Mouse (Mus musculus) 3134 (cell line): ENCODE measurements around the gene Proca1.

Source experiments
- DNase-seq: peaks from one replicate; pipeline ENCODE4 v3.0.0-alpha.2; 2011; ENCODE audit warnings: low spot score; ENCODE audit not compliant: insufficient read length; ENCODE audit errors: extremely low read depth

Gene Proca1

DNA sequence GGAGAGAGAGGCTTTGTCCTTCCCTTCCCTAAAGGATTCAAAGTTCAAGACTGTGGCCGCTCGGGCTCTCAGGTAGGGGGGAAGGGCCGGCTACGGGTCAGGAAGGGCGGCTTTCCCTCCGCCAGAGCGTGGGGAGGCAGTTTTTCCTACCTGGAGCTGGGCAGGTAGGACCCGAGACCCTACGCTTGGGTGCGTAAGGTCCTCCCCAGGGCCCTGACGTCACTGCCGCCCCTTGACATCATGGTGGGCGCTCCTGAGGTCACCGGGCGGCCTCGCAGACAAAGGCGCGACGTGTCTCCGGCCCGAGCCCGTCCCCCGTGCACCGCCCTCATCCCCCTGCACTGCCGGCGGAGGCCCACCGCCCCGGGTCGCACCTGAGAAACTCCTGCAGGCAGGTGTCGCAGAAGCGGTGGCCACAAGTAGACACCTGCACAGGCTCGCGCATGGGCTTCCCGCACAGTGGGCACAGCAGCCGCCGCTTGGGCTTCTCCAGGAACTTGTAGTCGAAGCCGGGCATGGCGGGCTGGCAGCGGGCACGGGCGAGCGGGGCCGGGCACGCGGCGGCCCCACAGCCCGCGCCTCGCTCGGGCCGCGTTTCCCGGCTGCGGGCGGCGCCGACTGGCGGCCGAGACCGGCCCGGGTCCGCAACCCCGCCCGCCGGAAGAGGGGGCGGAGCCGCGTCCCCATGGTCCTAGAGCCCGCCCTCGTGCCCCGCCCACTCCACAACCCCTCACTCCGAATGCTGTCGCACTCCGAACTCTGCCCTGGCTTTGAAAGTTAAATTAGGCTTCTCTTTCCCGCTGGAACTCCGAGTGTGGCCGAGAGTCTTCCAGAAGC lies 28.1 kb upstream of the Proca1 start, which contains the start of gene Traf4:
Traf4 (minus strand) TSS at position 666 of the 837 bp plus-strand sequence.
- DNase-seq: peak; percentile 74

DNA sequence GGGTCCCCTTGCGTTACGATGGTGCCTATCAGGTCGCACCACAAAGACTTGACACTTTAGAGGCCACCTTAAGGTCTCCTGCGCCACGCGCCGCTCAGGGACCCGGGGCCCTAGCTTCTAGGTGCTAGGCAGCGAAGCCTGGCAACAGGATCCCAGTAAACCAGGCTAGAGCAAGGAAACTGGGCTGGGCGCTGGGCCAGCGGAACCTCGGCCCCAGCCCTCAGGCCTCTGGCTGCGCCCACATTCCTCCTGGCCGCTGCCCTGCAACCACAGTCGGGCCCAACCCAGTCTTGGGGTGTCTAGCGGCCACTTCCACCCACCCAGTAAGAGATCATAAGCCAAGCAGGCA lies 27.5 kb upstream of the Proca1 start:
- DNase-seq: peak; percentile 93

DNA sequence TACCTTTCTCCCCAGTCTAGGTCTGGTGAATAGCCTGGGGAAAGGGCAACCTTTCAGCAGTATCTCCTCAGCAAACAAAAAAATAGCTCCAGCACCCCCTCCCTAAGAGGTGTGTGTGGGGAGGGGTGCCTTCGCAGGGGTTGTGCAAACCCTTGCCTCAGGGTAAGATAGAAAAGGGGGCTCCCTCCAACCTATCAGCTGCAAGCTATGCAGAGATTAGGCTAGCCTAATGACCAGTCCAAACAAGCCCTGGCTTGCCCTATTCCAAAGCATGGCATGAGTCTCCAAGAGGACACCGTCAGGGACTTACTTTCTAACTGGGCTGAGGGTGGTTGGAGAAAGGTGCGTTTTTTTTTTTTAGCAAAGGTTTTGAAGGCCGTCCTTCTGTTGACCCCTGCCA lies 27.0 kb upstream of the Proca1 start:
- no peak for DNase-seq

DNA sequence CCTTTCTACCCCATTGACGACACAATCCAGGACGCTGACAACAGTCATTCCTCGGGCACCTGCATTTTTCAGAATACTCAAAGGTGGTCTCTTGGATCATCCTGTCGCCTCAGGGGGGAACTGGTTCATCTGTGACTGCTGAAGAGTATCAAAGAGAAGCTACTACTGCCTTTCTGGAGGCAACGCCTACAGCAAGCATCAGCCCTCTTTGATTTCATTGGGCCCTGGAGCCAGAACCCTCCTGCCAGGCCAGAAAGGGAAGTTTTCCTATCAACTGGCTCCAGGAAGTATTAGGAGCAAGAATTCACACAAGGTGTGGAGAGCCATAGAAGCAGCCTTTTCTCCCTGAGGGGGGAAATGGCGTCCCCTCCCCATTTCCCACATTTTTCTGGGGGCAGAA lies 26.6 kb upstream of the Proca1 start:
- no peak for DNase-seq

DNA sequence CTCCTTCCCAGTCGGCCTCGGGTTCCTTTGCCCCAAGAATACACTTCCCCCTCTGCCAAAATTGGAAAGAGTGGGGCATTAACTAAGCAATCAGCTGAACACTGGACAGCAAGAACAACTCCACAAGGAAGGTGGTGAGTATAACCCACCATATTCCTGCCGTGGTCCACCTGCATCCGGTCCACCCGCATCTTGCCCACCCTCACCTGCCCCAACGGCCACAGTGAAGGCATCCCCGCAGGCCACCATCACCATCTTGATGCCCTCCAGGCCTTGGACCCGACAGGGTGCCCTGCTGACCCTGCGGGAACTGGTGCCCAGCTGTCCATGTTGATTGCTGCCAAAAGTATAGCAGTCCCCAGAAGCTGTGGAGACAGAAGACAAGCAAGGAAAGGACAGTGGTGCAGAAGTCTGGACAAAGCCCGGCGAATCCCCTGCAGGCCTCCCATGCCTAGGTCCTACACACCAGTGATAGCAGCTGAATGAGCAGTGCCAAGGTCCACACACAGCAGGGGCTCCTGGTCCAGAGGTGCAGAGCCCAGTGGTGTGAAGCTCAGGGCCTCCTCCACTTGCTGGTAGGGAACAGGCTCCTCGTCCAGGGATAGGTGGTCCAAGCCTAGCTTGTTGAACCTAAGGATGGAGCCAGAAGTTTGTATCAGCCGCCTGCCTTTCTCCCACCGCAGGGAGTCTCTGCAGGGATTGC lies 25.8 kb upstream of the Proca1 start:
- no peak for DNase-seq

DNA sequence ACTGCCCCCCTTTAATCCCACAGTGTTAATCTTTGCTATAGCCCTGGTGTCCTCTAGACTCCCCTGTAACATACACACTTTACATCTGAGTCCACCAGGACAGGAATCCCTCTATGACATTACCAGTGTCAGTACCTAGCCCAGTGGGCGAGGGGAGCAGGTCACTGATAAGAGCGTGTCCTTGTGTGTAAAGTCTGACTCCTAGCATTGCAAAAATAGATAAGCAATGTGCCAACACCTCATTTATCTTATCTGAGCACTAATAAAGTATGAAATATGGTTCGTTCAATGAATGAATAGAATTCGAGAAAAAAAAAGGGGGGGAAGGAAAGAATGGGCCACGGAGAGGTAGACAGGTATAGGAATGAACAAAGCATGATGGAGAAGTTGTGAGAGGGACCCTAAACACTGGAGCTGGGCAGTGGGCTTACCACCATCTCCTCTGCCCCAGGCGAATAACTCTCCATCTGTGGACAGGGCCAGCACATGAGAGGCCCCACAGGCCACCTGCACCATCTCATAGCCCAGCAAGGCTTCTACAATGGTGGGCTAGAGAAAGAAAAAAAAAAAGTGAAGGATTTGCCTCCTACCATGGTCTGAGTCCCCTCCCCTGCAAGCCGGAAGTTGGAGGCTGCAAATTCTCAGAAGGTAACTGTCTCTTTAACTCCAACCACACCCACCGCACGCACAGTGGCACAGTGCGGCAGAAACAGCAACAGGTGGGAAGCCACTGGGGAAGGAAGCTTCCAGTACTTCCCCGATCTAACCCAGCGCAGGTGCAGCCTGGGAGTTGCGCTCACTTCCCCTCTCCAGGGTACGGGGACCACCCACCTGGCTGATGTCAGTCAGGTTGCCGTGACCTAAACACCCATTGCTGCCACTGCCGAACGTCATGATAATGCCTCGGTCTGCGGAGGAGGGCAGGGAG lies 24.4 kb upstream of the Proca1 start:
- DNase-seq: no peak

DNA sequence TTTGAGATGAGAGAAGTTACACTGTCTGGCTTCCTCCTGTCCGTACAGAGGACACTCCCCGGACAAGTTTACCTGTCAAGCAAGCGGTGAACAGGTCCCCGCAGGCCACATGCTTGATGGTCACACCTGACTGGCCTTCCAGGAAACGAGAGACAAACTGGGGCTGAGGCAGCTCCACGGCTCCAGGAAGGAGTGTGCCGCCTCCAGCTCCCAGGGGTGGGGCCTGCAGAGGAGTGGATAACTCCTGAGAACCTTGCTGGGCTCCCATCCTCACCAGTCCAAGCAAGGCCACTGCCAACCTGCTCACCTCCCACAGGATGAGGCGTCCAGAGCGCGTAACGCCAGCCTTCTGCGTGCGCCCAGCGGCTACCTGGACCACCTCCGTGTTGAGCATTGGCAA lies 22.9 kb upstream of the Proca1 start:
- no peak for DNase-seq

DNA sequence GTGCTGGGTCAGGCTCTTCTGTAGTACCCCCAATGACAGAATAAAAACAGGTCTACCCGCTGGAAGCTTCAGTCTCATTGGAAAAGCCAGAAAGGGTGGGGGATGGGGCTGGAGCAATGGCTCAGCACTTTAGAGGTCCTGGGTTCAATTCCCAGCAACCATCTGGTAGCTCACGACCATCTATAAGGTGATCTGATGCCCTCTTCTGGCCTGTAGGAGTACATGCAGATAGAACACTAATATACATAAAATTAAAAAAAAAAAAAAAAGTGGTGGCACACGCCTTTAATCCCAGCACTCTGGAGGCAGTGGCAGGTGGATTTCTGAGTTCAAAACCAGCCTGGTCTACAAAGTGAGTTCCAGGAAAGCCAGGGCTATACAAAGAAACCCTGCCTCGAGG lies 21.9 kb upstream of the Proca1 start:
- DNase-seq: no peak

DNA sequence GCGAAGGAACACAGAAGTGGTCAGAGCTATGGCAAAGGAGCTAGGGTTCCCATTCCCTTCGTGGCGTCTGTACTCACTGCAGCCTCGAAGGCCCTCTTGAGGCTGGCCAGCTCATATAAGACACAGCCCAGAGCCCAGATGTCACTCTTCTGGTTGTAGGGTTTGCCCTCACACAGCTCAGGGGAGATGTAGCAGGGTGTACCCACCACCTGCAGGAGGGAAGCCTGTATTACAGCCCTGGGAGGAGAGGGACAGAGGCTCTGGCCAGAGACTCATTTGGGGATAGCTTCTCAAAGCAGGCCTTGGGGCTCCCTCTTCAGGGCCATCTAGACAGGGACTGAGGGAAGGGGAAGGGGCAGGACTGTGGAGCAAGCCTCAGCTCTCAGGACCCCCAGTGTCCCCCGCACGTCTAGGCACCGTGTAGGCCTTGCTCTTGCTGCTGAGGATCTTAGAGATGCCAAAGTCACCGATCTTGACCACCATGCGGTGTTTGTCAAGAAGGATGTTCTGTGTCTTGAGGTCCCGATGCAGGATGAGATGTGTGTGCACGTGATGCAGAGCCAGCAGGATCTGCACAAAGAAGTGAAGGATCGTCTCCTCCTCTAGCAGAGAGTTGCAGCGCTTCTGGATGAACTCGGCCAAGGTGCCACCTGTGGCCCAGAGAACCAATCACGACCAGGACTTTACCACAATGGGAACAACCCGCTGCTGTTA lies 21.0 kb upstream of the Proca1 start:
- DNase-seq: no peak

DNA sequence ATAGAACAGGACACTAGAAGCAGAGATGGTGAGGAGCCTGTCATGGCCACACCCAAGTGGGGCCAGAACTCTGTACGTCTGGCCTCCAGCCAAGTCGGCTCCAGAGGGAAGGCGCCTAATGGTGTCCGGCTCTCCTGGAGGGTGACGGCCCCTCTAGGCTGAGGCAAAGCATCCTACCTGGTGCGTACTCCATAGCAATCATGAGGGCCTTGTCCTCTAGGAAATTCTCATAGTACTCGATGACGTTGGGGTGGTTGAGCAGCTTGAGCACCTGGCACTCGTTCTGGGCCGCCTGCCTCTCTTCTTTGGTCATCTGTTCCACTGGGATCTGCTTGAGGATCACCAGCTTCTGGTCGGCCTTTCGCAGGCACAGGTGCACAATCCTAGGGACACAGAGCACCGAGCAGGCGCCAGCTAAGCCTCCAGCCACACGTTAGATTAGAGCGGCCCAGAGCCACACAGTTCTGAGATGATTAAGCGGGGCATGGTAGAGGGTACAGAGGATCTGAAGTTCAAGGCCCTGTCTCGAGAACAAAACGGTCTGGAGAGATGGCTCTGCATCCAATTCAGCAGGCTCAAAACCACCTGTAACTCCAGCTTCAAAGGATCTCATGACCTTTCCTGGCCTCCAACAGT lies 20.3 kb upstream of the Proca1 start:
- no peak for DNase-seq

DNA sequence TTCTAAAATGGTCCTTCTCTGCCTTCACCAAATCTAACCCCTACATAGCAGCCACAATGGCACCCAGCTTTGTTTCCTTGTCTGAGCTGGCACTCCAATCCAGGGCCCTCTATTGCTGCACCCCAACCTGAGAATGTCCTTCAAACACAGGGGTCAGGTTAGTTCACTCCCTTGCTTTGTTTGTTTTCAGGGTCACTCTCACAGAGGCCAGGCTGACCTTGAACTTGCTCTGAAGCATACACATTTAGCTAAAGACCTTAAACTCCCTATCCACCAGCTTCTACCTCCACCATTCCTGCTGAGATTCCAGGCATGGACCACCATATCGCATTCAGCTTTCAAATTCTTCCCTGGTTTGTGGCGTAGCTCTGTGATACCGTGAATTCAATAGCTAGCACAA lies 18.7 kb upstream of the Proca1 start:
- DNase-seq: no peak

DNA sequence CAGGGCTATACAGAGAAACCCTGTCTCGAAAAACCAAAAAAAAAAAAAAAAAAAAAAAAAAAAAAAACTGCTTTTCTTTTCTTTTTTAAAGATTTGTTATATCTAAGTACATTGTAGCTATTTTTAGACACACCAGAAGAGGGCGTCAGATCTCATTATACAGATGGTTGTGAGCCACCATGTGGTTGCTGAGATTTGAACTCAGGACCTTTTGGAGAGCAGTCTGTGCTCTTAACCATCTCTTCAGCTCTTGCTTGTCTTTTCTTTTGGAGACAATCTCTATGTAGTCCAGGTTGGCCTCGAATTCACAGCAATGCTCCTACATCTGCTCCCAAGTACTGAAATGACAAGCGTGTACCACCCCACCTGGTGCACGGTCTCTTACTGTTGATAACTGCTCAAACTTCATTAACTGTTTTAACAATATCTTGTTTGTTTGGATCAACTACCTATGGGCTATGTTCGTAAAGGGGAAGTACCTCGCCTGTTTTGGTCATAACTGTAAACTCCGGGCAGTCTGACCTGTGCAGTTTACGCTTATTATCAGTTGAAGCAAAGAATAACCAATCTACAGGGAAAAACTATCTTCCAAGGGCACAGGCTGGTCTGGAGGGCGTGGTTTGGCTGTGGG lies 17.3 kb upstream of the Proca1 start:
- DNase-seq: no peak

DNA sequence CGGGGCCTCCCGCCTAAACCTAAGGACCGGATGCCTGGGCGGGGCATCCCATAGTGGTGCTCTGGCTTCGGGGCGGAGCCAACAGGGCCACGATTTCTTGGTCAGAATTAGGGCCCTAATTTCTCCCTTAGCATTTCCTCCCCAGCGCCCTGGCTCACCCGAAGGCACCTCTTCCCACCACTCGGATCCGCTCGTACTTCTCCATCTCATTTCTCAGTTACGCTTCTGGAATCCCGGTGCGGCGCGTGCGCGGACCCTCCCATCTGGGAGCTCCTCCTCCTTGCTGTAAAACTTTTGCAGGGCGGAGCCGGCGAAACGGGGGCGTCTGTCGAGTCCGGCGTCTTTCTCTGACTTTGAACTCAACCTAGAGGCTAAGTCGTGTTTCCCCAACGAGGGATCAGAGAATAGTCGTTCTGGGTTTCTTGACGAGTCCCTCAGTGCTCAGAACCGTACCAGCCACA lies 16.8 kb upstream of the Proca1 start, which contains the start of the genes Nek8 and Tlcd1:
Nek8 (minus strand) TSS at position 274 of the 461 bp plus-strand sequence.
Tlcd1 (plus strand) TSS at position 310 of the 461 bp plus-strand sequence.
- peak; percentile 92 for DNase-seq

DNA sequence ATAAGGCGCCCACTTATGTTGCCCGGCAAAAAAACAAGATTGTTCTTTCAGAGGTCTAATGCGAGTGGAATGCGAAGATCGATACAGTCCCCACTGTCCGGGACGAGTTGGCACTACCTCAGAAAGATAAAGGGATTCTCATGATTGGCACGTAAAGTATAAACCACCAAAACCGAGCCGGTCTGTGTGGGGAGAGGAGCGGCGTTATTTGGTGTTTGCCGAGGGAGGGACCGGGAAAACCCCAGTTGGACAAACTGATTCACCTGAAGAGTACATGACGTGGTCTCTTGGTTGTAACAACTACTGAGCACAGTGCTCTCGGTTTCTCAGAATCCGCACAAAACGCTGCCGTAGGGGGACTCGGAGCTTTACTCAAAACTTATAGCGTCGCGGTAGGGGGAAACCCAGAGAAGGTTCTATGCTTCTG lies 16.3 kb upstream of the Proca1 start:
- DNase-seq: no peak

DNA sequence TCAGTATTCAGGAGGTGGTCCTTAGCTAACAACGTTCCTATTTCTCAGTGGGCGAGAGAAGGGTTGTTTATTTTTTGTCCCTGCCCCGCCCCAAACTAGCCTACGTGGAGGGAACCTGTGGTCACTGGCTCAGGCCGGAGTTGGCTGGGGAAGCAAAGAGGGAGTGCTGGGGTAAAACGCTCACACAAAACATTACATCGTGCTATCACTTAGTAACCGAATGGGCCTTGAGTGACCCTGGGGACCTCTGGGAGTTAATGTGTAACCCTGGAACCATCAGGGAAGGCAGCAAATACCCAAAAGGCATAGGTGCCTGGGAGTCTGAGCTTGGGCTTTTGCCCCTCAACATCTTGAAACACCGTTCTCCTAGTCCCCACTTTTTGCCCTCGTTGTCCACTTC lies 15.8 kb upstream of the Proca1 start:
- DNase-seq: peak; percentile 66

DNA sequence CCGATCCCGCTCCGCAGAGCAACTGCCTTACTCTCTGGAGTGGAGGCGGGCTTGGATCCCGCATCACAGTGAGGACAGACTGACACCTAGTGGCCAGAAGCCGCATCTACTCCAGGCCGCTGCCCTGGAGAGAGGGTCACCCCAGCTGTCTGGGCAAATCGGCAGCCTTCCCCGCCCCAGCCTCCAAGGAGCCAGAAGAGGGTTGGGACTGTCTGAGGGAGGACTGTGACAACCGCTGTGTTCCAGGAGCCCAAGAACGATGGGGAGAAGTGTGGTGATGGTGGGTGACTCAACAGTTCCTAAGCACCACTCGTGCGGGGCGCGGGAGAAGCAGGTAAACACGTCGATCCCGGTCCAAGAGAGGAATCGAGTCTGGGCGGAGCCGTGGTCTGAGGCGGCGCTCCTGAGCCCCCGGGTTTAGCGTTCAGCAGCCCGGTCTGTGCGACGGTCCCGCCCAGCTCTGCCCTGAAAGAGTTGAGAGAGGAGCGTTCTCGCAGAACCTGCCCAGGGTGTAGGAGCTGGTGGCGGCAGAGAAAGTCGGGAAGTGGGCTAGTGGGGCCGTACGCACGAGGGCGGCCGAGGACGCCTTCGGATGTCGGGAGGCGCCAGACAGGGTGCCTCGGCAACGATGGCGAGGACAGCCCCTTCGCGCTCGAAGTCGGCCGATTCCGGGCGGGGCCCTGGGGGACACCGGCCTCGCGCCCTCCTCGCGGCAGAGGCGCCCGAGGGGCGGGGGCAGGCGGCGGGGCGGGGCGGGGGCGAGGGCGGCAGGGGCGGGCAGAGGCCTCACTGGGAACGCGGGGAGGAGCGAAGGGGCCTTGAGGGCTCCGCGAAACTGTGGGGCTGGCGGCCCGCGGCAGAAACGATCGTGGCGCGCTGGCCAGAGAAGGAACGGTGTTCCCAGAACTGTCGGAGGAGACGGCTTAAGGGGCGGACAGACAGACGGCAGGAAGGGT lies 15.0 kb upstream of the Proca1 start:
- peak; percentile 90 for DNase-seq

DNA sequence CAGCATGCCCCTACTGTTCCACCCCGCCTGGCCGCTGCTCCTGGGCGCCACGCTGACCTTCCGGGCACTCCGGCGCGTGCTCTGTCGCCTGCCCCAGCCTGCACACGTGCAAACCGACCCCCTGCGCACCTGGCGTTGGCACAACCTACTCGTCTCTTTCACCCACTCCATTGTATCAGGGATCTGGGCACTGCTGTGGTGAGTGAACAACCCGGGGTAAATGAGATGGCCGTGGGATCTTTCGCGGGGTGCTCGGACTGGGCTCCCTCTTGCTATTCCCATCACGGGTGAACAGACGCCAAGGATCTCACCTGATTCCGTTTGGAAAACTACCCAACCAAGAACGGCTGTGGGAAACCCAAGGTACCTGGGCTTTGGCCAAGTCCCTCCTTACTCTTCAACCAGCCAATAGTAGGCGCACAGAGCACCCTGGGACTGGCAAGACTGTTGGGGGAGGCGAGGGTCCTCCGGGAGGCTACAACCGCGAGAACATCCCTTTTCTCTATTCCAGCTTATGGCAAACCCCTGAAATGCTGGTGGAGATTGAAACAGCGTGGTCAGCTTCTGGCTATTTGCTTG lies 14.2 kb upstream of the Proca1 start:
- DNase-seq: peak; percentile 84
